Mouse (Mus musculus) kidney, postnatal 4 days (tissue): ENCODE results near the gene Stfa2.
"Not testable (repeated sequence)": the region's sequence is repeated elsewhere in the genome, so short reads cannot be mapped to it uniquely, and the experiment has no call there.

ENCODE experiments used
- DNase-seq, 2 experiments: peaks; one replicate each; pipeline ENCODE4 v3.0.0; 2021; ENCODE audit warnings: mixed read lengths in 2 of 2

The Stfa2 gene

DNA sequence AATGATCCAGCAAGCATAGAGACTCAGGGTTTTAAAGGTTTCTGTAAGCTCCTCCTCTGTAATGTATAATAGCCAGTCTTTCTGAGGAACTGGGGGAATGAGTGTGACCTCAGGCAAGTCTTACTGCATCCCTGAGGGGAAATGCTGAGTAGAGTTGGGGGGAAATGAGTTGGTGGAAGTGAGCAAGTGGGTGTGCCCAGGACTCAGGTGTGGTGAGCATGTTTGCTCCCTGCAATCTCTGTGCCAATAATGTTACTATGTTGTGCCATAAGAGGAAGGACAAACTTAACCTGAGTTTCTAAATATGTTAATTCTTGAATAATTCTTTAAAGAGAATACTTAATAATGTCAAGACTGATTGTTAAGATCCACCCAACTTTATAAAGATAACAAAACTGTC is at the start of gene Stfa2:
Gene Stfa2 (minus strand): TSS at position 101 of the 400 bp plus-strand sequence.
- DNase-seq, result no peak

DNA sequence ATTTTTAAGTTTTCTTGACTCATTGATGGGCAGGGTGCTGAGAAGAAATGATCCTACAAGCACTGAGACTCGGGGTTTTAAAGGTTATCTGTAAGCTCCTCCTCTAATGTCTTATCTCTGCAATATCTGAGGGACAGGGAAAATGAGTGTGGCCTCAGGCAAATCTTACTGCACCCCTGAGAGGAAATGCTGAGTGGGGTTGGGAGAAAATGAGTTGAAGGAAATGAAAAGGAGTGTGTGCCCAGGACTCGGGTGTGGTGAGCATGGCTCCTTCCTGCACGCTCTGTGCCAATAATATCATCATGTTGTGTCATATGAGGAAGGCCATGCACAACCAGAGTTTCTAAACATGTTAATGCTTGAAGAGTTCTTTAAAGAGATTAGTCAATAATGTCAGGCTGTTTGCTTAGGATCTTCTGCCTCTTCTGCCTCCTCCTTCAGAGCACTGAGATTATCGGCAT is 47.1 kb upstream of the Stfa2 start, which contains the start of gene Stfa3:
Gene Stfa3 (minus strand): TSS at position 51 of the 461 bp plus-strand sequence.
- no peak for DNase-seq

DNA sequence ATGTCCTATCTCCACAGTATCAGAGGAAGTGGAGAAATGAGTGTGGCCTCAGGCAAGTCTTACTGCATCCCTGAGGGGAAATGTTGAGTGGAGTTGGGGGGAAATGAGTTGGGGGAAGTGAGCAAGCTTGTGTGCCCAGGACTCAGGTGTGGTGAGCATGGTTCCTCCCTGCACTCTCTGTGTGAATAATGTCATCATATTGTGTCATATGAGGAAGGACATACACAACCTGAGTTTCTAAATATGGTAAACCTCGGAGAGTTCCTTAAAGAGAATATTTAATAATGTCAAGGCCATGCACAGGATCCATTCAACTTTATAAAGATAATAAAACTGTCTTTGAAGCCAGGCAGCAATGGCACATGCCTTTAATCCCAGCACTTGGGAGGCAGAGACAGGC is 12.7 kb upstream of the Stfa2 start:
- not testable (repeated sequence) for DNase-seq

DNA sequence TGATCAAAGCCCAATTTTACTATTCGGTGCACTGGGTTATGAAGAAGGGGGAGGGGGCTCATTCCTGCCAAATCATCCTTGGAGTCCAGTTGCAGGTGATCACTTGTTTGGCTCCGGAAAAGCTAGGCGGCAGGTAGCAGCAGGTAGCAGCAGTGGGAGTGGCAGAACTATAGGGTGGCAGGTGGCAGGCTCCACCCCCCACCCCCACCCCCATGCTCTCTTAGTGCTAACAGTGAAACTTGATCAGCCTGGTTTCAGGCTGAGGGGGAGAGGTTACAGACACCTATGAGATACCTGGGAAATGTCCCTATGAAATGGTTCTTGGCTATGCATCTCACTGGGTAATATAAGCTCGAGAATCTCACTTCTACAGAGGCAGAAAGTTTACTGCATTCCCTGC is 19.2 kb downstream of the Stfa2 start:
- no peak for DNase-seq

DNA sequence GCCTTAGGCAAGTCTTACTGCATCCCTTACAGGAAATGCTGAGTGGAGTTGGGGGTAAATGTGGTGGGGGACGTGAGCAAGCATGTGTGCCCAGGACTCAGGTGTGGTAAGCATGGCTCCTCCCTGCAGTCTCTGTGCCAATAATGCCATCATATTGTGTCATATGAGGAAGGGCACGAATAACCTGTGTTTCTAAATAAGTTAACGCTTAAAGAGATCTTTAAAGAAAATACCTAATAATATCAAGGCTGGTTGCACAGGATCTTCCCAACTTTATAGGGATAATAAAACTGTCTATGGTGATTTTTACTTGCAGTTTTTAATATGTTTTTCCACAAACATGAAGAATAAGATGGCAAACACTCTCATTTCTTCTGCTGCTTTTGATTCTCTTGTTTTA is 40.6 kb downstream of the Stfa2 start, which contains the start of gene BC100530:
Gene BC100530 (minus strand): TSS at position 101 of the 400 bp plus-strand sequence.
- not testable (repeated sequence) for DNase-seq
